Mouse (Mus musculus) testis, adult 2 months (tissue): ENCODE measurements around the gene C330021F23Rik. TPM values are rescaled to one million over a fixed set of nuclear protein-coding genes. Genes with fewer than 3 reads are reported as not detected.
A peak's percentile ranks its signal among the peaks of the same experiment; 100 is the strongest.

Experiments
- H3K27ac ChIP-seq: fragments of 200-500 bp; 2 replicates; pipeline ENCODE4 v1.5.1; 2012; ENCODE audit warnings: low read depth, low read length; ENCODE audit not compliant: control insufficient read depth, insufficient read depth
- H3K27me3 ChIP-seq: fragments of 200-500 bp; 2 replicates; pipeline ENCODE4 v1.6.1; 2012; ENCODE audit warnings: mild to moderate bottlenecking, low read length, moderate library complexity; ENCODE audit not compliant: control insufficient read depth, insufficient read depth
- H3K36me3 ChIP-seq: fragments of 200-500 bp; 2 replicates; pipeline ENCODE4 v1.6.1; 2012; ENCODE audit warnings: mild to moderate bottlenecking, low read length; ENCODE audit not compliant: control insufficient read depth, insufficient read depth
- H3K4me1 ChIP-seq: fragments of 200-500 bp; 2 replicates; pipeline ENCODE4 v1.6.1; 2012; ENCODE audit warnings: low read length; ENCODE audit not compliant: control insufficient read depth, insufficient read depth
- H3K4me3 ChIP-seq: fragments of 200-500 bp; 2 replicates; pipeline ENCODE4 v1.5.1; 2012; ENCODE audit warnings: low read depth, mild to moderate bottlenecking, low read length, moderate library complexity, mixed read lengths; ENCODE audit not compliant: control insufficient read depth
- CTCF ChIP-seq: fragments of 200-500 bp; IDR thresholded peaks from 2 replicates; pipeline ENCODE4 v1.5.1; 2012; ENCODE audit warnings: low read depth, mild to moderate bottlenecking, inconsistent platforms, low read length, moderate library complexity; ENCODE audit not compliant: control insufficient read depth, insufficient read depth, insufficient replicate concordance
- POLR2A ChIP-seq: fragments of 200-500 bp; IDR thresholded peaks from 2 replicates; pipeline ENCODE4 v1.6.1; 2012; ENCODE audit warnings: low read depth, mild to moderate bottlenecking, inconsistent platforms, low read length, moderate library complexity; ENCODE audit not compliant: control insufficient read depth
- polyA plus RNA-seq: library from polyadenylated mRNA; depleted of rRNA; stranded (reverse); fragments of >200 nt; gene quantifications from 2 replicates; pipeline ENCODE4 v1.2.3, GENCODE M21; 2012; rRNA removed

The C330021F23Rik gene
- polyA plus RNA-seq, 1 experiment: not detected

- H3K4me1 ChIP-seq: peaks cover 4% of the 10 kb centered on the region; the same call in 1 of the 2 replicates
- no peaks in the 10 kb centered on the region for H3K36me3 ChIP-seq
- H3K4me3 ChIP-seq: peak within 1 kb of the TSS; percentile 73
- TF ChIP-seq POLR2A (peak; percentile 64), CTCF (no peak)
- H3K27me3 ChIP-seq: no peaks in the 10 kb centered on the region
- H3K27ac ChIP-seq: no peak within 1 kb of the TSS
These were observed 63.1 kb downstream of the C330021F23Rik start, which contains the start of gene Stxbp2 for GRCm38 (mm10) chr8:3630647-3631477. TSS of gene Stxbp2 (plus strand) at chr8:3630955.

- Histone ChIP-seq H3K4me3 (peak overlapping the region; percentile 73), H3K27ac (no peak overlapping the region), H3K27me3 (no peaks in the 10 kb centered on the region), H3K4me1 (peaks cover 4% of the 10 kb centered on the region; the same call in 1 of the 2 replicates), H3K36me3 (no peaks in the 10 kb centered on the region)
- no peak for TF ChIP-seq CTCF
- TF ChIP-seq POLR2A: no peak
These were observed 63.7 kb downstream of the C330021F23Rik start for GRCm38 (mm10) chr8:3631478-3631875.

Other genes starting within 250 kb of the C330021F23Rik start
- 0.13 and 0.46 TPM in 2 replicates for gene A430078G23Rik, start 214.6 kb upstream of the C330021F23Rik start, polyA plus RNA-seq
- 6.7 and 8.2 TPM in 2 replicates for gene Arhgef18, start 175.0 kb upstream of the C330021F23Rik start, polyA plus RNA-seq
- 47.9 and 51.1 TPM in 2 replicates for gene Pex11g, start 100.3 kb upstream of the C330021F23Rik start, polyA plus RNA-seq
- gene Tex45, start 97.1 kb upstream of the C330021F23Rik start, polyA plus RNA-seq: 72.2 and 114 TPM in 2 replicates
- gene Zfp358, start 74.9 kb upstream of the C330021F23Rik start, polyA plus RNA-seq: 3.8 and 3.9 TPM in 2 replicates
- gene Mcoln1, start 67.5 kb upstream of the C330021F23Rik start, polyA plus RNA-seq: 39.7 and 46.5 TPM in 2 replicates
- 12.4 and 17.8 TPM in 2 replicates for gene Pnpla6, start 52.6 kb upstream of the C330021F23Rik start, polyA plus RNA-seq
- gene Camsap3, start 19.3 kb downstream of the C330021F23Rik start, polyA plus RNA-seq: 28.7 and 34.4 TPM in 2 replicates
- gene Xab2, start 53.3 kb downstream of the C330021F23Rik start, polyA plus RNA-seq: 58.6 and 65.9 TPM in 2 replicates
- 23.6 and 31.5 TPM in 2 replicates for gene Pet100, start 53.6 kb downstream of the C330021F23Rik start, polyA plus RNA-seq
- not detected in 2 replicates for gene Pcp2, start 57.6 kb downstream of the C330021F23Rik start, polyA plus RNA-seq
- 81.4 and 134 TPM in 2 replicates for gene Stxbp2, start 63.0 kb downstream of the C330021F23Rik start, polyA plus RNA-seq
- gene Retn, start 87.8 kb downstream of the C330021F23Rik start, polyA plus RNA-seq: 3.7 and 6.3 TPM in 2 replicates
- gene Mcemp1, start 97.8 kb downstream of the C330021F23Rik start, polyA plus RNA-seq: 0.06 and 0.44 TPM in 2 replicates
- 0.45 and 0.59 TPM in 2 replicates for gene Fcor, start 104.4 kb downstream of the C330021F23Rik start, polyA plus RNA-seq
- gene Trappc5, start 108.3 kb downstream of the C330021F23Rik start, polyA plus RNA-seq: 13.6 TPM in 2 replicates
- gene Fcer2a, start 126.2 kb downstream of the C330021F23Rik start, polyA plus RNA-seq: 0.12 and 0.23 TPM in 2 replicates
- 17.6 and 42.1 TPM in 2 replicates for gene Clec4g, start 152.7 kb downstream of the C330021F23Rik start, polyA plus RNA-seq
- 0.08 TPM in 1 of 2 replicates, not detected in the other for gene Cd209a, start 181.0 kb downstream of the C330021F23Rik start, polyA plus RNA-seq